Mouse (Mus musculus): ENCODE data around the gene Hbb-bh2.
"Not testable (repeated sequence)": the region's sequence is repeated elsewhere in the genome, so short reads cannot be mapped to it uniquely, and the experiment has no call there.

Hbb-bh2 gene

DNA sequence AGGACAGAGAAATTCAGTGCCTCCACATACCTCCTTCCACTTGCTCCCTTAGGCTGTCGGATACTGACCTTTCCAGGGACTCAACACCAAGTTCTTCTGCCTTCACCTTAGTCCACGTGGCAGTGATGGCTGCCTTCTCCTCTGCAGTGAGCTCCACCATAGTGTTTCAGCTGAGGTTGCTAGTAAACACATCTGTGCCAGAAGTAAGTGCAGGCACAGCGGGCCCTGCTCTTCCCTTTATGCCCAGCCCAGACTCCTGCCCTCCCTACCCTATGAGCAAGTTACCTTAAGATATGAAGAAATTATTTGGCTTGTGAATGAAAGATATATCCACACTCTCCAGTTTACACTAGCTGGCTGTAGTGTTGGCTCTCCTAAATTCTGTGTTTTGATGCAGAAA is at the start of gene Hbb-bh2:
Gene Hbb-bh2, minus strand, starts transcription at position 253 of the 400 bp plus-strand sequence.
- no peak for DNase-seq

DNA sequence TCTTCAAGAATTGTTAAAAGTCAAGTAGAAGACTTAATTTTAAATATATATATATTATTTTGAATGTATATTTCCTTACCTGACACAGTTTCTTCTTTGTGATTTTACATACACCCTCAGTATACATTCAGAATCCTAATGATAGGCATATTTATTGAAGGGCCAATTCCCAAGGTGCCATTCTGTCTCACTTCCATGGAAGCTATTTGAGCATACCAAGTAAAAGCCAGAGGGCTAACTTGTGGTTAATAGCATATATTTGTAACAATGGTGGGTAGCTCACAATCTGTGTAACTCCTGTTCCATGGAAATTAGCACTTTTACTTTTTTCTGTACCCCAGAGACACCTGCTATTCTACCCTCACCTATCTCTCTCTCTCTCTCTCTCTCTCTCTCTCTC is 45.8 kb upstream of the Hbb-bh2 start, which contains the start of gene Olfr66:
Gene Olfr66, minus strand, starts transcription at position 101 of the 400 bp plus-strand sequence.
- no peak for DNase-seq

DNA sequence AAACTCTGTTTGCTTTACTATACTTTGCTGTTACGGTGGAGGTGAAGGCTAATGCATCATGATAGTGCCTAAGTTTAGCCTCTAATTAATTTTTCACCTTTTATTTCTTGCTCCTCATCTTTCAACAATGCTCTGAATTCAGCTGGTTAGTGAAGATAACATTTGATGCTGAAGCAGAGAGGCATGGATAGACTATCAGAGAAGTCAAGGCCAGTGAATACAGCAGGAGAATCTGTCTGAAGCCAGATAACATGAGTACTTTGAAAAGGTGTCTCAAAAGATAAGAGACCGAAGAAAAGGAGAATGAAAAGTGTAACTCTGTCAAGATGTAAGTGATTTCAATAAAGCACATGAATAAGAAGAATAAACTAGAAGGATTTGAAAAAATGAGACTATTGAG is 36.8 kb upstream of the Hbb-bh2 start:
- DNase-seq = no peak

DNA sequence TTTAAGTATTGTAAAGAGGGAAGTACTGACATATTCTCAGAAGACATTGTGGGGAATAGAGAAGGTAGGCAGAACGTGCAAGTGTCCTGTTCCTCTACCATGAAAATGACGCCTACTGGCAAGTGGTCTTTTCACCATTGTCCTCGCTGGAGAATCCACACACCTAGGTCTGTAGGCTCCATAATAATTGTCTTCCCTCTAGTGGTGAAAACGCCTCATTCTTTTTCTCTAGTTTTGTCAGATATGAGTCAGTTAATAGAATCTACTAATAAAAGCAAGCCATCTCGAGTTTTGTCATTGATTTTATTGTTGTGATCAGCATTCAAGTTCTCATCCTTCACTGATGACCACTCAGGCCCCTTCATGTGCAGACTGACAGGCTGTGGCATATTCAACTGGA is 34.1 kb upstream of the Hbb-bh2 start:
- no peak for DNase-seq

DNA sequence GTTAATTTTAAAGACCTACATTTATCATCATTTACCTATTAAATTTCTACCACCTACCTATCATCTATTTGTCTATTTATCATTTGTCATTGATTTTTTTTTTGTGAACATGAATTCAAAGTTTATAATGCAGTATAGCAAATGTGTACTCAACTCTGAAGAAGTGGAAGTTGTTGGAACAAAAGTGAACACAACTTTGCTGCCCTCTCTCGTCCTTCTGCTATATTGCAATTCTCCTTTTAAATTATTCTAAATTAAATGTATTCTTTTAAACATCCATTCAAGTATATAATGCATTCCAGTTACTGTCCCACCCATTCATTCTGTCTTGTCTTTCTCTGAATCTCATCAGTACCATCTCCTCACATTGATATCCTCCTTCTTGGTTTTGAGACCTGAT is 32.7 kb upstream of the Hbb-bh2 start:
- DNase-seq = no peak

DNA sequence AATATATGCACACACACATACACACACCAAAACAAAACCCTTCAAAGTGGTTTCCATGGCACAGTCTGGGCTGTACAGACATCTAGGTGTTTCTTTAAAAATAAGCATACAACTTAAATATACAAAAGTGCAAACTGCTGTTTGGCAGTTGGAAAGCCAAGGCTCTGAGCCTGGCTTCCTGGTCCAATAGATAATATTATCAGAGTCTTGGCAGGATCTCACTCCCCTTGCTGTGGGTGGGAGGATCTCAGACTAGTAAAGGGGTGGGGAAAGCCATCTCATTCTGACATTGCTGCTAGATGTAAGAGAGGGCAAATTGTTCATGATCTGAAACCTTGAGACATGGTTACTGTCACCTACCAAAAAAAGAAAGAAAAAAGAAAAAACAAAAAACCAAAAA is 30.3 kb upstream of the Hbb-bh2 start:
- DNase-seq = no peak

DNA sequence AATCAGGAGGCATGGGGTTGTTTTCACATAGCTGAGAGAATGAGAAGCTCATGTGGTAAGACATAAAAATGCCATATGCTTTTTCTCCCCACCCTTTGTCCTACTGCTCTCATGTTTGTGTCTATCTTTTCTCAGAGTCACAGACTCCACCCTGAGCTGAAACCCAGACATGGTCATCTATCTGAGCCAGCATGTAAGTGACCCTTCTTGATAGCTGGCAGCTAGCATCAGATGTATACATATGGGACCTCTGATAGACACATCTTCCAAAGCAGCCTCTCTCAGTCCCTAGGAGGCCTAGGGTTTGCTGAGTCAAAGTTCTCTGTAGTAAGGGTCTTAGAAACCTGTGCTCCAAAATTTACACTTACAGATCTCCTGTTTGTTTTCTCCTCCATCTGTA is 25.4 kb upstream of the Hbb-bh2 start:
- no peak for DNase-seq

DNA sequence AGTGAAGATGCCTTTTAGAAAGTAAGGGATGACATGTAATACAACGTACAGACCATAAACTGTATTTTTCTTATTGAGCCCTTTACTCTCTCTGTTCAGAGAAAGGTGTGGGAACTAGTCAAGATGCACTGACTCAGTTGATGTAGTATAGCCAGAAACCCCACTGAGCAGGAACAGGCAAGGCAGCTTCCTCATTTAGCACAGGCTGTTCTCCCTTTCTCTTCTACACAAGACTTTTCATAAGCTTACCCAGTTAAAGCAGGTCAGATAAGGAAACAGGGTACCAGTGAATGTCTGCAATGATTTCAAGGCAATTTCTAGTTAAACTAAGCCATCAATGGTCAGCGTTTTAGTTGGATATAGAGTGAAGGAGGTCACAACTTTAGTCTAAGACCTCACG is 21.2 kb upstream of the Hbb-bh2 start:
- DNase-seq = no peak

DNA sequence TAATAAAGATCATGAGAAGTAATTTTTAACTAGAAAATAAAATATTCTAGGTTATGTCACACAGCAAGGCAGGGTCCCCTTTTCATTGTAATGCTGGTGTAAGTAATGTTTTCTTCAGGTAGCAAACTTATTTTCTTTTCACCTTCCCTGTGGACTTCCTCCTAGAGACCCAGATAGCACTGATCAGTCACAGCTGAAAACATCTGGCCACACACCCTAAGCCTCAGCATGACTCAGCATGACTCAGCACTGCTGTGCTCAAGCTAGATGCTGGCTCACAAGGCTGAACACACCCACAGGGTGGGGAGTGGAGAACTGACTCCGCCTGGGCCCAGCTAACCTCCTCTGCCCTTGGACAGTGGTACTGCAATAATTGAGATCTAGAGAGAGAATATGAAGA is 20.5 kb upstream of the Hbb-bh2 start:
- DNase-seq = no peak

DNA sequence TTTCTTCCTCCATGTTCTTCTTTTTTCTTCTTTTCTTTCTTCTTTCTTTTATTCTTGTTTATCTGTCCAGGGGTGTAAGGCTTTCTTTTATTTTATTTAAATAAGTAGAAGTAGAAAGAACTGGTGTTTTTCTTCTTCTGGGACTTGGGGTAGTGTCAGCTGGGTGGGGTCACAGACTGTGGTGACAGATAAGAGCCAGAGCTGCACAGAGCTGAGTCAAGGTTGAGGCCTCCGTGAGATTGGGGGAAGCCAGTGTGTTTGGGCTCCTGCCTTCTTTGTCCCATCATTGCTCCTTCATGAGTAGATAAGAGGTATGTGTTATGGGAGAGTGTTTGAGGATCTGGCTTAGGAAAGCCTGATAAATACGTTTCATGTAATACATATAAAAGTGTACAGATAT is 18.8 kb upstream of the Hbb-bh2 start:
- no peak for DNase-seq

DNA sequence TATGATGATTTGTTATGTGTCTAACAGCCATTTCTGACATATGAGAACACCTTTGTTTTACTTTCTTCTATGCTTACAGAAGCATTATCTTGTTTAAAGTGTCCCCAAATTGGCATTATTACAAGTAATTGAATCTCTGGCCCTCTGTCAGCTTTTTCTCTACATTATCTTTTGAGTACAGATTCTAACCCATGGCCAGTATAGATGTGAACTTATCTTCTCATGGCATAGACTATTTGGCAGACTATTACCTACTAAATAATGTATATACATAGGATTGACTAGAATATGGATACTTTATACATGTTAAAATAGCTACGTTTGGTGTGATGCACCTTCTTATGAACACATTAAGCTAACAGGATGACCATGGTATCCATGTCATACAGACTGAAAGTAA is 14.3 kb upstream of the Hbb-bh2 start:
- DNase-seq = no peak

DNA sequence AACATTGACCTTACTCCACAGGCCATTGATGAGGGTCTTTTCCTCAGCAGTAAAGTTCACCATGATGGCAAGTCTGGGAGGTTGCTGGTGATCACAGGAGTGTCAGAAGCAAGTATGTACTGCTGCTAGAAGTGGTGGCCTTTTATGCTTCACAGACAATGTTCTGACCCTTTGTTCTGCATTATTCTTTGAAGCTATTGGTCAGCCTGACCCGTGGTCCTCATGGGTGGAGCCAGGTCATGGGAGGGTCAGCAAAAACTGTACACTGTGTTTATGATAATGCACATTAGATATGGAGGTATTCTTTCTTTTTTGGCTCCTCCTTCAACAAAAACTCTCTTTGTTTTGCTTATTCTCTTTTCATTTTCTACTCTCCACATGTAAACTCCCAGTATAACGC is 12.8 kb upstream of the Hbb-bh2 start, which contains the start of gene Hbb-y:
Gene Hbb-y, minus strand, starts transcription at position 127 of the 400 bp plus-strand sequence.
- no peak for DNase-seq

DNA sequence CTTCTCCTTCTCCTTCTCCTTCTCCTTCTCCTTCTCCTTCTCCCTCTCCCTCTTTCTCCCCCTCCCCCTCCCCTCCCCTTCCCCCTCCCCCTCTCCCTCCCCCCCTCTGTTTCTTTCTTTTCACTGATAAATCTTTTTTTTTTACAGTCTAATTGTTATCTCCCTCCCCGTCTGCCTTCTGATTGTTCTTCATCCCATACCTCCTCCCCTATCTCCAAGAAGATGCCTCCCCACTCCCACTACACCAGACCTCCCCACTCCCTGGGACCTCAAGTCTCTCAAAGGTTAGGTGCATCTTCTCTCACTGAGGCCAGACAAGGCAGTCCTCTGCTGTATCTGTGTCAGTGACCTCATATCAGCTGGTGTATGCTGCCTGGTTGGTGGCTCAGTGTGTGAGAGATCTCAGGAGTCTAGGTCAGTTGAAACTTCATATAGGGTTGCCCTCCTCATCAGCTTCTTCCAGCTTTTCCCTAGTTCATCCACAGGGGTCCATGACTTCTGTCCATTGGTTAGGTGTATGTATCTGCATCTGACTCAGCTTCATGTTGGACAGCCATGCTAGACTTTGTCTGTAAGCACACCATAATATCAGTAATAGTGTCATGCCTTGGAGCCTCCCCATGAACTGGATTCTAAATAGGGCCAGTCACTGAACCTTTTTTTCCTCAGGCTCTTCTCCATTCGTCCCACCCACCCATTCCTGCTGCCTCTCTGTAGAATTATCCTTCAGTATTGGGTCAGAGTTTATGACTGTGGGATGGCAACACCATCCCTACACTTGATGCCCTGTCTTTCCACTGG is 4.4 kb upstream of the Hbb-bh2 start:
- no peak for DNase-seq

DNA sequence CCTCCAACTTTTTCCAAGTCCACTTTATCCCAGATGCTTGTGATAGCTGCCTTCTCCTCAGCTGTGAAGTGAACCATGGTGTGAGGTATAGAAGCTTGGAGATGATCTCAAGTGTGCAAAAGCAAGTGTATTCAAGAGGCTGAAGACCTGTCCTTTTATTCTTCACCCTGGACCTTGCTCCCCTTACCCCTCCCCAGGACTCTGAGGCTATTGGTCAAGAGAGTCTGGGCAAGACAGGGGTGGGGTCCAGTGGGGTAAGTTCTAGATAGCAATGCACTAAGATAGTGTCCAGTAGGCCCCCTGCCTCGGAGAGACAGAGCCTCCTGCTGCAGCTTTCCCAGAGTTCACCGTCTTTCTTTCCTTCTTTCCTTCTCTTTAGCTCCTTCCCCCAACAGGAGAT is 2.7 kb upstream of the Hbb-bh2 start, which contains the start of gene Hbb-bh1:
Gene Hbb-bh1, minus strand, starts transcription at position 131 of the 400 bp plus-strand sequence.
- no peak for DNase-seq

DNA sequence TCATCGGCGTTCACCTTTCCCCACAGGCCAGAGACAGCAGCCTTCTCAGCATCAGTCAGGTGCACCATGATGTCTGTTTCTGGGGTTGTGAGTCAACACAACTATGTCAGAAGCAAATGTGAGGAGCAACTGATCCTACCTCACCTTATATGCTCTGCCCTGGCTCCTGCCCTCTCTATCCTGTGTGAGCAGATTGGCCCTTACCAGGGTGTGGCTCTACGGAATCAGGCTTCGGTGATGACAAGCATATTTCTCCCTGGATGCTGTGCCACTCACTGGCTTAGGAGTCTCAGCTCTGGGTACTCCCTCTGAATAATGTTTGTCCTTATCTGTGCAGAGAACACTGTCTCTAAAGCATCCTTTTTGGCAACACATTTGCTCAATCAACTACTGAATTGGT is 12.5 kb downstream of the Hbb-bh2 start, which contains the start of gene Hbb-bs:
Gene Hbb-bs, minus strand, starts transcription at position 289 of the 400 bp plus-strand sequence.
- no peak for DNase-seq

DNA sequence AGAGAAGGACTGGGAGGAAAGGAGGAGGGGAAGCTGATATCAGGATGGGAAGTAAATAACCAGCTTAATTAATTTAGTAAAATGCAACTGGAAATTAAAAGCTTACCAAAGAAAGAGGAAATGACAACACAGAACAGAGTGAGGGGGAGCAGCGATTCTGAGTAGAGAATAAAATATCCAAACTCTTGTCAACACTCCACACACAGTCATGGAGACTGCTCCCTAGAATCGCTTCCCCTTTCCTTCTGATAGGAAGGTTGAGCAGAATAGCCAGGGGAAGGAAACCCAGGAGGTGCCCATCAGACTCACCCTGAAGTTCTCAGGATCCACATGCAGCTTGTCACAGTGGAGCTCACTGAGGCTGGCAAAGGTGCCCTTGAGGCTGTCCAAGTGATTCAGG is 13.2 kb downstream of the Hbb-bh2 start:
- not testable (repeated sequence) for DNase-seq

DNA sequence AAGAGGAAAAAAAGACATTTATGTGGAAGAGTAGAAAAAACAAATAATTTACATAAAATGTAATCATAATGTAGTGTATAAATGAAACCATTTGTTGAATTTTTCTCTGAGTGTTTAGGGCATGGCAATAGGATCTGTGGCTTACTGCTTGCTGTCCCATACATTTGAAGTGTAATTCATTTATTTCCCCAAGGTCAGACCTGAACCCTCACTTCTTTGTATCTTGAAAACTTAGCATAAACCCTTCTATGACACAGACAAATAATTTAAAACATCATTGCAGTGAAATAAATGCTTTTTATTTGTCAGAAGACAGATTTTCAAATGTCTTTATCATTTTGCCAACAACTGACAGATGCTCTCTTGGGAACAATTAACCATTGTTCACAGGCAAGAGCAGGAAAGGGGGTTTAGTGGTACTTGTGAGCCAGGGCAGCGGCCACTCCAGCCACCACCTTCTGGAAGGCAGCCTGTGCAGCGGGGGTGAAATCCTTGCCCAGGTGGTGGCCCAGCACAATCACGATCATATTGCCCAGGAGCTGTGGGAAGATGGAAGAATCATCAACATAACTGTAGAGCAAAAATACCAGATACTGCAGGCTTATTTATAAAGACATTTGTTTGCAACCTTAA is 13.9 kb downstream of the Hbb-bh2 start:
- DNase-seq = no peak

DNA sequence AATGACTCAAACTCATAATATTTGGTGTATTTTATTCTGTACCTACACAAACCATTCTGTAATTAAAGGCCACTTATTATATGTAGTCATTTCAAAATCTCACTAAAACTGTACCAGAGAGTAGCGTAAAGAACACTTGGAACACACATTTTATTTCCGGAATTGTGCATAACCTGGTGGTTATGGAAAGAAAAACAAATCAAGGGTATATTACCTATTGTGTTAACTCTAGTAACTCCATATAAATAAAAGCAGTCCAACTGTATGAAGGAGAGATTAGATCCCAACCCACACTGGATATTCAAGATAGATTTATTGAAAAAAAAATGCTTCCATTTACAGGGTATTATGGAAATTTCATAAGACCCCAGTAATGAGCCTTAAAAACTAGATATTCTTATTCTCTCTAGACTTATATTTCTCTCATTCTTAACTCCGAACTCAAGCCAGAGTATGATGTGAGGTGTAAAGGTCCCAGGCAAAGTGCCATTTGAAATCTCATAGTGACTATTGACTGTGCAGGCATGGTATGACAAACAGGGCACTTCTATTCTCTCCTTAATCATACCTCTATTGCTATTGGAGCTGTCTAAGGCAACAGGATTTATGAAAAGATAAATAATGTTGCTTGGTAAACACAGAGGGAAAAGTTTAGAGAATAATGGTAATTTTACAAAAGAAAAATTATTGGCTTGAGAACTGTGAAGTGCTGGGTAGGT is 14.6 kb downstream of the Hbb-bh2 start:
- no peak for DNase-seq

DNA sequence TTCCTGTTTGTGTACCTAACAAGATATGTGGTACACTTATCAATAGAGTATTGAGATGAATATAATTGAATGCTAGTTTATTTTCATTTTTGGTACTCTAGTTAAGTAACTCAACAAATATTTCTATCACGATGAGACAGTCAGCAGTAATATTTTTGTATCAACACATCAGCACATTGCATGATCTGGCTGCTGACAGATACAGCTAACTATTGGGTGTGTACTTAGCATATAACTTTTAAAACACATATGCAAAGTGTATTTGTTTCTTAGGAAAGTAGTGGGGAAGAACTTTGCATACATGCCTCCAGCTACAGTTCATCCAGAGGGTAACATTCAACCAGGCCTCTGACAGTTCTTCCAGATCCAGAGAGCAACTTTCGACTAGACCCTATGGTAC is 15.7 kb downstream of the Hbb-bh2 start:
- no peak for DNase-seq

DNA sequence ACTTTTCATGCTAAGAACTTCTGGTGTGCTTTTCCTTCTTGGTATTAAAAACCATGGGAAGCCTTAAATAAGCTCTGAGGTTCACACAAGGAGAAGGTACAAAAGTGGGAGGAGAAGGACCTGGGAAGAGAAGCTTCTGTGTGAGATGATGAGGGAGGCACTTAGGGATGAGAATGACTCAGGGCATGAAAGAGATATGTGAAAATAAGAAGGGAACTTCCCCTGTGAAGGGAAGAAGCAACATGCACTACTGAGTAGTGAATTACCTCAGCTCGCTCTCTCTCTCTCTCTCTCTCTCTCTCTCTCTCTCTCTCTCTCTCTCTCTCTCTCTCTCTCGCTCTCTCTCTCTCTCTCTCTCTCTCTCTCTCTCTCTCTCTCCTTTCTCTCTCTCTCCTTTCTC is 25.2 kb downstream of the Hbb-bh2 start:
- not testable (repeated sequence) for DNase-seq

DNA sequence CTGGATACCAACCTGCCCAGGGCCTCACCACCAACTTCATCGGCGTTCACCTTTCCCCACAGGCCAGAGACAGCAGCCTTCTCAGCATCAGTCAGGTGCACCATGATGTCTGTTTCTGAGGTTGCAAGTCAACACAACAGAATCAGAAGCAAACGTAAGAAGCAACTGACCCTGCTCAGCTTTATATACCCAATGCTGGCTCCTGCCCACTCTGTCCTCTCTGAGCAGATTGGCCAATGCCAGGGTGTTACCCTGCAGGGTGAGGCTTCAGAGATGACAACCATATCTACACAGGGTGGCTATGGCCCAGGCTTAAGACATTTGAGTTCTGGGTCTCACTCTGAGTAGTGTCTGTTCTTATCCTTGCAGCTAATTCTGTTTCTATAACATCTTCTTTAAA is 26.6 kb downstream of the Hbb-bh2 start, which contains the start of gene Hbb-bt:
Gene Hbb-bt, minus strand, starts transcription at position 231 of the 400 bp plus-strand sequence.
- no peak for DNase-seq

DNA sequence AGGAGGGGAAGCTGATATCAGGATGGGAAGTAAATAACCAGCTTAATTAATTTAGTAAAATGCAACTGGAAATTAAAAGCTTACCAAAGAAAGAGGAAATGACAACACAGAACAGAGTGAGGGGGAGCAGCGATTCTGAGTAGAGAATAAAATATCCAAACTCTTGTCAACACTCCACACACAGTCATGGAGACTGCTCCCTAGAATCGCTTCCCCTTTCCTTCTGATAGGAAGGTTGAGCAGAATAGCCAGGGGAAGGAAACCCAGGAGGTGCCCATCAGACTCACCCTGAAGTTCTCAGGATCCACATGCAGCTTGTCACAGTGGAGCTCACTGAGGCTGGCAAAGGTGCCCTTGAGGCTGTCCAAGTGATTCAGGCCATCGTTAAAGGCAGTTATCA is 27.2 kb downstream of the Hbb-bh2 start:
- DNase-seq = not testable (repeated sequence)

DNA sequence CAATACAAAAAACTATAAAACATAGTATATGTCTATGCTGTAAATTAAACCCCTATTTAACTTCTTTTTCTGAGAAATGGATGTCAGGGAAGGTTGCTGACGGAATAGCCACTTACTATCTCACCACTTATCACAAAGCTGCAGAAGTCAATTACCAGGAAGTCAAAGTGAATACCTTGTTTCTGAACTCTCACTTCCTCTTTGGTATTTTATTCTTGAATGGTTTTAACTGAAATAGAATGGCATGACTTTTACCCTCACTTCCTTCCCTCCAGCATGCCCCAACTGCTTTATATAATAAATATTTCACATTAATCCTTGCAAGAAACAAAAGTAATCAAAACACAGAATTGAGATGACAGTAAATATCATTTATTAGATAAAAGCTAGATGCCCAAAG is 28.1 kb downstream of the Hbb-bh2 start:
- DNase-seq = no peak

Measured in cerebellum, postnatal 25 days (tissue).